Mouse (Mus musculus) gonadal fat pad, adult 2 months (tissue): ENCODE results near the gene Zbtb45. TPM values are rescaled to one million over a fixed set of nuclear protein-coding genes. Genes with fewer than 3 reads are reported as not detected.

Experiments used
- polyA plus RNA-seq: library from polyadenylated mRNA; depleted of rRNA; stranded (reverse); fragments of >200 nt; gene quantifications from 2 replicates; pipeline ENCODE4 v1.2.3, GENCODE M21; 2012; rRNA removed

Gene Zbtb45
- polyA plus RNA-seq, 1 experiment, result 12.7 TPM

Other genes with a start within 250 kb of the Zbtb45 start
- 3.1 and 5.1 TPM in 2 replicates for gene Zscan18, start 206.4 kb downstream of the Zbtb45 start, polyA plus RNA-seq
- gene Zfp329, start 191.2 kb downstream of the Zbtb45 start, polyA plus RNA-seq, result 2.2 and 2.8 TPM in 2 replicates
- 15.5 and 16.2 TPM in 2 replicates for gene Zfp110, start 175.3 kb downstream of the Zbtb45 start, polyA plus RNA-seq
- gene Zfp128, start 128.9 kb downstream of the Zbtb45 start, polyA plus RNA-seq, result 1.4 and 1.5 TPM in 2 replicates
- 11.1 and 13.1 TPM in 2 replicates for gene Zscan22, start 112.2 kb downstream of the Zbtb45 start, polyA plus RNA-seq
- 2,418 and 2,737 TPM in 2 replicates for gene Rps5, start 87.7 kb downstream of the Zbtb45 start, polyA plus RNA-seq
- 1.7 and 3.1 TPM in 2 replicates for gene Rnf225, start 82.6 kb downstream of the Zbtb45 start, polyA plus RNA-seq
- gene Zfp324, start 44.2 kb downstream of the Zbtb45 start, polyA plus RNA-seq, result 10.3 and 10.5 TPM in 2 replicates
- gene Zfp446, start 32.2 kb downstream of the Zbtb45 start, polyA plus RNA-seq, result 7.0 and 8.1 TPM in 2 replicates
- 0.19 and 0.51 TPM in 2 replicates for gene Slc27a5, start 11.8 kb downstream of the Zbtb45 start, polyA plus RNA-seq
- gene Trim28, start 10.9 kb downstream of the Zbtb45 start, polyA plus RNA-seq, result 214 and 282 TPM in 2 replicates
- gene Chmp2a, start 24.8 kb upstream of the Zbtb45 start, polyA plus RNA-seq, result 116 and 142 TPM in 2 replicates
- 187 and 192 TPM in 2 replicates for gene Ube2m, start 28.2 kb upstream of the Zbtb45 start, polyA plus RNA-seq
- gene Mzf1, start 44.7 kb upstream of the Zbtb45 start, polyA plus RNA-seq, result 3.6 and 3.7 TPM in 2 replicates
- gene Vmn1r85, start 85.1 kb upstream of the Zbtb45 start, polyA plus RNA-seq, result not detected in 2 replicates
- not detected in 2 replicates for gene Vmn1r86, start 109.9 kb upstream of the Zbtb45 start, polyA plus RNA-seq
- not detected in 2 replicates for gene Vmn1r87, start 130.1 kb upstream of the Zbtb45 start, polyA plus RNA-seq
- not detected in 2 replicates for gene Vmn1r88, start 149.5 kb upstream of the Zbtb45 start, polyA plus RNA-seq
- not detected in 2 replicates for gene Vmn1r89, start 203.0 kb upstream of the Zbtb45 start, polyA plus RNA-seq